Mouse (Mus musculus) spleen, postnatal 10 days (tissue): ENCODE data around the gene Itpripl1.
A peak's percentile ranks its signal among the peaks of the same experiment; 100 is the strongest.
"Not testable (repeated sequence)": the region's sequence is repeated elsewhere in the genome, so short reads cannot be mapped to it uniquely, and the experiment has no call there.

Source experiments
- DNase-seq, 2 experiments: peaks; one replicate each; pipeline ENCODE4 v3.0.0; 2021 to 2022; ENCODE audit warnings: low spot score in 2 of 2

The Itpripl1 gene

DNA sequence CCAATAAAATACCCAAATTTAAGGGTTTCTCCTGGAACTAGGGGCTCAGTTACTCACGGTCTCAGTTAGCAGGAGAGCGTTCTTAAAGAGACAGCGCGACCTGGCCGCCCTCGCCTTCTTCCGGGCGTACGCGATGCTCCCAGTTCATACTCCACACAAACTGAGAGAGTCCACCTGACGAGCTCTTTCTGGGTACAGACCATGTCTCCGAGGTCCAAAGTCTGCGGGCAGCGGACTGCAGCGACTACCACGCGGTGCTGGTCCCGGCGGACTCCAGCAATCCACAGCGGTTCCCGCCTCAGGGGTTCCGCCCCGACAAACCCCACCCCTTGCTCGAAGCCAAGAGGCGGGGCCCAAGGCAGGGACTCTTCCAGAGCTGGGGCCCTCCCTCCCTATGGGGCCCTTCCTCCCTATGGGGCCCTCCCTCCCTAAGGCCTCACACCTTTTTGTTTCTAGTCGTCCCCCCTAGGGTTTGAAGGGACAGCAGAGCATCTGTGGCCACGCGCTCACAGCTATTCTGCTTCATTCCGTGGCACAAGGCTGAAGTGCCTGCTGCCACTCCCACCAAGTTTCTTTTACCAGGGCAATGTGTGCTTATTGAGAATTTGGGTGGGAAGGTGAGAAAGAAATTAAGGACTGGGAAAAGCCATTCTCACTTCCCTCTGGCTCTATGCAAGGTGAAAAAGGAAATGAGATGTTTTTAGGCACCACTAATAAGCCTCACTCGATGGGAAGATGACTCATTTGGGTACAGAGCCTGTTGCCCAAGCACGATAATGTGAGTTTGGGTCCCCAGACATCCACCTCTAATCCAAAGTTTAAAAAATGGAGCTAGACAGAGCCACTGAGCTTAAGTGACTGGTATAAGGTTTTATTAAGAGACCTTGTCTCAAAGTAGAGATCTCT is at the start of gene Itpripl1:
Gene Itpripl1, minus strand, starts transcription at position 285 of the 906 bp plus-strand sequence.
- DNase-seq: peak; percentile 77 to 87

GRCm38 (mm10) chr2:127189574-127189973 is 46.3 kb upstream of the Itpripl1 start:
- no peak for DNase-seq

GRCm38 (mm10) chr2:127182598-127183381 is 39.5 kb upstream of the Itpripl1 start:
- peak; percentile 60 to 77 for DNase-seq

DNA sequence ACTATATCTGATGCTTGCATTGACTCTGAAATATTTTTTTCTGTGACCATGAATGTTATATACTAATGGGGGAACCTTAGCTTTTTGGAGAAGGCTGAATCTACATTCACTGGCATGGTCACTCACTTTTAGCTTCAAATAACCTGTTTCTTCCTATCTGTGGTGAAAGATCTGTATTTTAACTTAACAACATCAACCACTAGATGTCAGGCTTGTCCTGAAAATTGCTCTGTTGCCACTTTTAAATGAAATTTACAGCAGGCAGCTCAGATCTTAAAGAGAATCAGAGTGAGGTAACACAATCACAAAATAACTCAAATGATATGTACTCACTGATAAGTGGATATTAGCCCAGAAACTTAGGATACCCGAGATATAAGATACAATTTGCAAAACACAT is 23.0 kb upstream of the Itpripl1 start:
- peak in 1 of 2 experiments; percentile 21 for DNase-seq

- DNase-seq: no peak
These were observed 22.4 kb upstream of the Itpripl1 start for GRCm38 (mm10) chr2:127165675-127166074.

GRCm38 (mm10) chr2:127145699-127146098 is 2.5 kb upstream of the Itpripl1 start:
- DNase-seq: no peak

GRCm38 (mm10) chr2:127142577-127143157 is 575 bp downstream of the Itpripl1 start:
- DNase-seq: no peak

DNA sequence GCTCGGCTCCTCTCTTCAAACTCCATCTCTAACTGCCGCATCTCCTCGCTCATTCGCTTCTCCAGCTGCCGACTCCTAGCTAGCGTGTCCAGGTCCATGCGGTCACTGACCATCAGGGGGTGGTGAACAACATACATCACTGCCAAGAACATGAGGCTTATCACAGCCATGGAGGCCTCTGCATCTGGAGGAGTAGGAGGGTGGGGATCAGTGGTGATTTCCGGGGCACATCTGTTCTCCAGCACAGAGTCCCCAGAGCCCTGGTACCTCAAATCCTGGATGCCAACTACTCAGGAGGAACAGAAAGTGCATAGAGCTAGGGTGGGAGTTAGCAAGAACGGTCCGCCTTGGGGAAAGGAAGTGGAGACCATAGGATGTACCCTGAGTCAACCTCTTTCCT is 1.2 kb downstream of the Itpripl1 start:
- no peak for DNase-seq

GRCm38 (mm10) chr2:127140011-127140410 is 3.2 kb downstream of the Itpripl1 start:
- no peak for DNase-seq

- DNase-seq: no peak
These were observed 3.6 kb downstream of the Itpripl1 start for GRCm38 (mm10) chr2:127139605-127140004.

- DNase-seq: no peak
These were observed 4.1 kb downstream of the Itpripl1 start for GRCm38 (mm10) chr2:127139094-127139493.

DNA sequence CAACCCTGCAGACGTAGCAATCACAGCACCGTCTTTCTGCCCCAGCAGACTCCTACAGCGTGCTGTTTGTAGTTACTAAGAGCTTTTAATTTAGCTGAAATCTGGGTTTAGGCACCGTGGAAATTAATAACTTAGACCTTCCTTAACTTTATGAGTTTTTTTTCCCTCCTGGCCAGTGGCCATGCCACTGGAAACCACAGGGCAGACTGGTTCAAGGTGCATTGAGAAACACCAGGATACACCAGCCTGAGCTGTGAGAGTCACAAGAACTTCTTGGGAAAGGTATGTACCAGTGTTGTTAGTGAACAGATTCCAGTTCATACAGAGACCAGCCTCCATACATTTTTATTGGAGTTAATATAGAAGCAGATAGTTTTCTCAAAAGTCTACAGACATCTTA is 4.8 kb downstream of the Itpripl1 start:
- no peak for DNase-seq

DNA sequence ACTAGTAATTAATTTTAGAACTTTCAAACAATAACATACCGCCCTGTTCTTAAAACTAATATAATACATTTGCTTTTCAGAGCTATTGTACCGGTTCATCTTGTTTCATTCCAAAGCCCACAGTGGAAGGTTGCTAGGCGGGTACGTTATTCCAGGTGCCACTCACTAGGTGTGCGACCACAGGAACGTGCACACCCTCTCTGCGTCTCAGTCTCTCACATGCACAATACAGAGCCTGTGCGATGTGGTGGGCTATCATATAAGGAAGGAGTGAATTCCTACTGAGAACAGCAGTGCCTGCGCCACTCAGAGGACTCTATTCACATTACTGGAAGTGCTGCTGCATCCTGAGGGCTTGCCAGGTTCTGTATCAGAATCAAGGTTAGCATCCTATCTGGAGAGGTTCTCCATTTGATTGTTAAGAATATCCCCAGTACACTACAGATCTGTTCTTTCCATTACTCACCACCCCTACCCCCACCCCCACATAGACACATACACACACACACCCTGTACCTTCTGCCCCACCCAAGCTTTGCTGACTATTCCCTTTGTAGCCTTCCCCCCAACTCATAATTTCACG is 5.3 kb downstream of the Itpripl1 start:
- DNase-seq: no peak

GRCm38 (mm10) chr2:127136979-127137378 is 6.3 kb downstream of the Itpripl1 start:
- peak in 1 of 2 experiments; percentile 57 for DNase-seq

- DNase-seq: not testable (repeated sequence)
These were observed 8.0 kb downstream of the Itpripl1 start for GRCm38 (mm10) chr2:127135255-127135654.

- peak; percentile 98 to 100 for DNase-seq
These were observed 9.4 kb downstream of the Itpripl1 start, which contains the start of gene Ncaph for GRCm38 (mm10) chr2:127133621-127134461. Gene Ncaph, minus strand, starts transcription at chr2:127133954.

GRCm38 (mm10) chr2:127131353-127131752 is 11.9 kb downstream of the Itpripl1 start:
- DNase-seq: no peak

DNA sequence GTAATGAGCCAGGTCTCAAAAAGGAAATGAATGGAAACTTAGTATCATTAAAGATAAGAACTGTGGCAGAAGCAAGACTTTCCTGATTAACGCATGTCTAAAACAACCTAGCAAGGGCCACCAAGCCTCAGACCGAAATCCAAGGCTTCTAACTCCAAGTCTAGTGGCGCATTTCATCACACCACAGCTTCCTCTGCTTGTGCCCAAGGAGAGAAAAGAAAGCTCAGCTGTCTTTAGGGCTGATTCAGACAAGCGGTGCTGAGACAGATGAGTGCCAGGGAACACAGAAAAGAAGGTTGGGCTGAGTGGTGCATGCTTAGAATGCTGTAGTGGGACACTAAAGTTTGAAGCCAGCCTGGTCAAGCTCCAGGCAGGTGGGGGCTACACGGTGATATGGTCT is 14.3 kb downstream of the Itpripl1 start:
- no peak for DNase-seq

DNA sequence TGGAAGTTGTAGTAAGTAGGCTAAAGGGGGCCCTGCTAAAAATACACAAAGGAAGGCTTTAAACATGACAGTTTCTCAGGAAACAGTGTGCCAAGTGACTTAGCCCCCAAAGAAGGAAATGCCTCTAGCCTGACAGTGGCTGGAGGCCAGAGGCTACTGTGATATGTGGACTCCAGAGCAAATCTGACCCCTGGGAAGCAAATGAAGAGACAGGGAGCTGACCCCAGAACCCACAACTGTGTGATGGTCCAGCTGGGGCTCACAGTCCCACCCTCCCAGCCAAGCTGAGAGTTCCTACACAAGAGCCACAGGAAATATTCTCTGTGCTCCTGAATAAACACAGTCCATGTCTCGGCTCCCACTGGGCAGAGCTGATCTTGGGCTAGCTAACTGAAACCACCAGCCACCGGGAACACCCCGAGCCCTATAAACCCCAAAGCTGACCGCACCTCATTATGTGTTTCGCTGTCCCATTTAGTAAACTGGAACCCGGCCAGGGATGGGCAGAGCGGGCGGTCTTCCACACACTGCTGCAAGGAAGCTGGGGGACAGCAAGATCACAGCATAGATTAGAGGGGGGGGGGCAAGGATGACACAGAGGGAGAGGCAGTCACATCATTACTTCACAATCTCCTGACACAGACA is 21.5 kb downstream of the Itpripl1 start:
- DNase-seq: no peak

- no peak for DNase-seq
These were observed 34.3 kb downstream of the Itpripl1 start for GRCm38 (mm10) chr2:127108986-127109385.
